Mouse (Mus musculus): ENCODE results near the gene Plppr4.

- TF ChIP-seq ZNF384 (IDR thresholded peaks at IDR 0.05; ENCODE audit: low read depth, low read length), result no peak
- no peak for TF ChIP-seq ZC3H11A (IDR thresholded peaks at IDR 0.05; ENCODE audit: borderline replicate concordance, low read depth, low read length)
Measured at GRCm38 (mm10) chr3:117346351-117346750, 14.3 kb downstream of the Plppr4 start.

All from ES-E14 (cell line).